Mouse (Mus musculus) ES-E14 (cell line): ENCODE data around the gene Bcl2l11.

ENCODE experiments used
- CHD2 ChIP-seq: IDR thresholded peaks from 2 replicates; pipeline ENCODE4 v1.6.1; 2014; ENCODE audit warnings: mild to moderate bottlenecking, low read depth, low read length, inconsistent platforms
- HCFC1 ChIP-seq: IDR thresholded peaks from 2 replicates; pipeline ENCODE4 v1.6.1; 2012; ENCODE audit warnings: low read length, inconsistent platforms, borderline replicate concordance; ENCODE audit not compliant: insufficient read depth
- ZC3H11A ChIP-seq: IDR thresholded peaks from 2 replicates; pipeline ENCODE4 v1.6.1; 2012; ENCODE audit warnings: low read depth, mild to moderate bottlenecking, inconsistent platforms, low read length, borderline replicate concordance
- ZNF384 ChIP-seq: IDR thresholded peaks from 2 replicates; pipeline ENCODE4 v1.6.1; 2012; ENCODE audit warnings: low read depth, low read length, inconsistent platforms

DNA sequence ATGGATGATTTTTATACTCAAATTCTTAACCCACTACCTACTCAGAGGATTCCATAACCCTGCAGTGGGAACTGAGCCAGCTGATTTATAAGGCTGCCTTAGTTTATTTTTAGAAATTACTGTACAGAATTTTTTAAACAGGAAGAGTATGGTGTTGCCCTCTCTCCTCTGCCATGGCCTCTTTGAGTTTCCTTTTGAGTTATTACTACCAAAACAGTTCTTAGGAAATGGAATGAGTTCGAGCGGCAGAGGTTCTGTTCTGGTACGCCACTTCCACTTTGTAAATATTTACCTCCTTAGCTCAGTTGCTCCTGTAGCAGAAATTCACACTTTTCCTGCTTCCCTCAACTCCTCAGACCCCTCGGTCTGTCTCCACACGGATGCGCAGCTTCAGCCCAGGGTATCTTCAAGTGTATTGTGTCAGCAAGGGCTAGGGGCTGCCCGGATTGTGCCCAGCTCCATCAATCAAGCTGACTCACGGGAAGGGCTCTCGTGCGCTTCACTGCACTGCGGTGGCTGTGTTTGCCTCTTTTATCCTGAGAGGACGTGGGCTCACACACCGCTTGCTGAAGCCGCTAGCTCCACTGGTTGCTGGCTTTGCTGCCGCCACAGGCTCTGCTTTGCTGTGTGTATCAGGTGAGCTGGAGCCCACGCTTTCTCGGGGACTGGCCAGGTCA is 33.0 kb downstream of the Bcl2l11 start:
- TF ChIP-seq CHD2: no peak
- TF ChIP-seq ZC3H11A: no peak
- TF ChIP-seq ZNF384: no peak
- no peak for TF ChIP-seq HCFC1
